10 mouse cellular contexts compared by ENCODE assay signal in genomic region chr7:110631136-110631888, GRCm38 (mm10). TPM values are rescaled to one million over a fixed set of nuclear protein-coding genes. Genes with fewer than 3 reads are reported as not detected.
A peak's percentile ranks its signal among the peaks of the same experiment; 100 is the strongest.
DNase-seq lines count a peak whose midpoint lies in the region; ATAC-seq and TF ChIP-seq lines count a peak whose summit lies in the region.
"Had no signal": no experiment of that assay in that cellular context is flagged by ENCODE, and none has a peak within 500 bp of the region (broad histone marks: within the 10 kb centered on the region; RNA-seq: fewer than 3 reads in every experiment).

No protein-coding gene starts in this region.

- no peak overlapping the region; the same call in 1 of the 2 replicates for H3K9ac ChIP-seq in lung, embryonic 16.5 days (ENCODE audit: low read length)
- no peak overlapping the region for H3K9ac ChIP-seq in heart, postnatal 0 days (replicated peaks; ENCODE audit: low read depth, low read length)
- H3K9ac ChIP-seq in stomach, postnatal 0 days (ENCODE audit: low read length), result peak overlapping the region; percentile 0; the same call in 1 of the 2 replicates
- H3K9ac ChIP-seq: liver, embryonic 15.5 days had no signal

- no peak for TF ChIP-seq CTCF in cerebellum, adult 2 months (IDR thresholded peaks at IDR 0.05; ENCODE audit: borderline replicate concordance, insufficient read depth, low read depth, low read length)
- TF ChIP-seq CTCF in lung, adult 2 months (IDR thresholded peaks at IDR 0.05; ENCODE audit: insufficient read depth, low read length), result no peak
- no peak for TF ChIP-seq CTCF in heart, postnatal 0 days (IDR thresholded peaks at IDR 0.05; ENCODE audit: low read depth)
- no peak for TF ChIP-seq CTCF in stomach, postnatal 0 days (IDR thresholded peaks at IDR 0.05; ENCODE audit: low read depth)

- H3K27ac ChIP-seq in cerebellum, adult 2 months (ENCODE audit: insufficient read depth, low read length), result no peak overlapping the region
- no peak overlapping the region for H3K27ac ChIP-seq in lung, embryonic 16.5 days (ENCODE audit: low read length)
- H3K27ac ChIP-seq in heart, postnatal 0 days (ENCODE audit: low read depth), result no peak overlapping the region
- H3K27ac ChIP-seq in stomach, postnatal 0 days (replicated peaks), result no peak overlapping the region
- H3K27ac ChIP-seq: liver, embryonic 15.5 days had no signal

- no peak for TF ChIP-seq EP300 in heart, postnatal 0 days (IDR thresholded peaks at IDR 0.05; ENCODE audit: low read depth)
- no peak for TF ChIP-seq EP300 in stomach, postnatal 0 days (optimal IDR thresholded peaks at IDR 0.05)

- peaks cover 10% of the 10 kb centered on the region for H3K4me1 ChIP-seq in cerebellum, adult 2 months (ENCODE audit: control insufficient read depth, insufficient read depth, low read length)
- H3K4me1 ChIP-seq in lung, embryonic 16.5 days (replicated peaks; ENCODE audit: control insufficient read depth, insufficient read depth, low read length), result peaks cover 40% of the 10 kb centered on the region
- peaks cover 9% of the 10 kb centered on the region for H3K4me1 ChIP-seq in lung, adult 2 months (ENCODE audit: control insufficient read depth, insufficient read depth, low read length)
- H3K4me1 ChIP-seq in heart, postnatal 0 days (ENCODE audit: control insufficient read depth, insufficient read depth), result peaks cover 27% of the 10 kb centered on the region
- H3K4me1 ChIP-seq in stomach, postnatal 0 days (replicated peaks; ENCODE audit: control insufficient read depth, insufficient read depth), result peaks cover 15% of the 10 kb centered on the region

- H3K36me3 ChIP-seq in lung, embryonic 16.5 days (ENCODE audit: control insufficient read depth, insufficient read depth, low read length), result no peaks in the 10 kb centered on the region
- H3K36me3 ChIP-seq in heart, postnatal 0 days (replicated peaks; ENCODE audit: control insufficient read depth, insufficient read depth, low read length), result no peaks in the 10 kb centered on the region
- H3K36me3 ChIP-seq in stomach, postnatal 0 days (ENCODE audit: control insufficient read depth, insufficient read depth, low read length), result no peaks in the 10 kb centered on the region
- H3K36me3 ChIP-seq: liver, embryonic 15.5 days had no signal

- no peak for TF ChIP-seq POLR2A in cerebellum, adult 2 months (IDR thresholded peaks at IDR 0.05; ENCODE audit: borderline replicate concordance, insufficient read depth, low read length)
- no peak for TF ChIP-seq POLR2A in lung, adult 2 months (IDR thresholded peaks at IDR 0.05; ENCODE audit: borderline replicate concordance, extremely low read depth, low read depth, low read length)

- peak overlapping the region; percentile 99; the same call in 1 of the 2 replicates for H3K4me2 ChIP-seq in lung, embryonic 16.5 days (ENCODE audit: low read depth, low read length)
- peak overlapping the region; percentile 94; the same call in 1 of the 2 replicates for H3K4me2 ChIP-seq in heart, postnatal 0 days (ENCODE audit: low read depth, low read length)
- H3K4me2 ChIP-seq in stomach, postnatal 0 days (replicated peaks; ENCODE audit: low read depth), result no peak overlapping the region

- ATAC-seq in lung, embryonic 16.5 days (ENCODE audit: low read depth), result no peak
- ATAC-seq in heart, postnatal 0 days (ENCODE audit: insufficient read depth, low read depth), result no peak
- no peak for ATAC-seq in stomach, postnatal 0 days (ENCODE audit: low FRiP score, low TSS enrichment)

- H3K27me3 ChIP-seq in cerebellum, adult 2 months (ENCODE audit: control insufficient read depth, insufficient read depth, low read length), result no peaks in the 10 kb centered on the region; the same call in 1 of the 2 replicates
- peaks cover 17% of the 10 kb centered on the region for H3K27me3 ChIP-seq in lung, embryonic 16.5 days (ENCODE audit: control insufficient read depth, insufficient read depth, low read depth, low read length)
- H3K27me3 ChIP-seq in heart, postnatal 0 days (ENCODE audit: control insufficient read depth, insufficient read depth, low read length), result no peaks in the 10 kb centered on the region
- no peaks in the 10 kb centered on the region for H3K27me3 ChIP-seq in stomach, postnatal 0 days (ENCODE audit: control insufficient read depth, insufficient read depth, low read length)

- H3K4me3 ChIP-seq in cerebellum, adult 2 months (replicated peaks; ENCODE audit: insufficient read depth, low read depth, low read length), result no peak overlapping the region
- no peak overlapping the region for H3K4me3 ChIP-seq in lung, embryonic 16.5 days (ENCODE audit: low read length)
- H3K4me3 ChIP-seq in lung, adult 2 months (replicated peaks; ENCODE audit: extremely low read depth, low read depth, low read length), result no peak overlapping the region
- no peak overlapping the region for H3K4me3 ChIP-seq in heart, postnatal 0 days (ENCODE audit: low read depth, low read length)
- H3K4me3 ChIP-seq in stomach, postnatal 0 days (ENCODE audit: low read depth, low read length), result no peak overlapping the region

- peak; percentile 33 to 42 for DNase-seq in cerebellum, adult 2 months
- DNase-seq in cerebellum, adult 9-10 months, result no peak
- no peak for DNase-seq in lung, adult 2 months
- no peak for DNase-seq in heart, postnatal 0 days (ENCODE audit: low spot score)
- DNase-seq in stomach, postnatal 0 days (ENCODE audit: low spot score), result no peak
- no peak for DNase-seq in layer of hippocampus, adult 8-10 months (ENCODE audit: low spot score in 2 of 2)
- no peak for DNase-seq in thymus, postnatal 0 days (ENCODE audit: low spot score)

- 36% methylated on average over 16 of the region's 16 CpGs for WGBS in cerebellum, adult 2 months
- 53% methylated on average over 16 of the region's 16 CpGs for WGBS in lung, embryonic 16.5 days
- 43% methylated on average over 16 of the region's 16 CpGs for WGBS in lung, adult 2 months
- 62% methylated on average over 16 of the region's 16 CpGs for WGBS in heart, postnatal 0 days
- WGBS in stomach, postnatal 0 days, result 73% methylated on average over 16 of the region's 16 CpGs

- no peaks in the 10 kb centered on the region for H3K9me3 ChIP-seq in lung, embryonic 16.5 days (ENCODE audit: control insufficient read depth, low read length)
- H3K9me3 ChIP-seq in heart, postnatal 0 days (replicated peaks; ENCODE audit: control insufficient read depth, low read length), result no peaks in the 10 kb centered on the region
- no peaks in the 10 kb centered on the region for H3K9me3 ChIP-seq in stomach, postnatal 0 days (ENCODE audit: control insufficient read depth, low read length)
- H3K9me3 ChIP-seq: liver, embryonic 15.5 days had no signal

RNA-seq across cellular contexts. Expression of gene Adm, which starts 3.9 kb away (rescaled TPM):
- polyA plus RNA-seq in cerebellum, adult 2 months (2012; rRNA removed), result 1.6 and 3.3 TPM in 2 replicates
- polyA plus RNA-seq in lung, embryonic 16.5 days (2015; fragmentation: Nextera tagmentation; extraction: Ambion mirVana), result 6.4 and 8.2 TPM in 2 replicates
- 9.6 and 11.3 TPM in 2 replicates for polyA plus RNA-seq in lung, adult 2 months (2012; rRNA removed)
- total RNA-seq in heart, postnatal 0 days (2014; rRNA removed; ENCODE audit: low replicate concordance), result 9.4 and 18.0 TPM in 2 replicates
- polyA plus RNA-seq in heart, postnatal 0 days (2015; fragmentation: Nextera tagmentation; extraction: Ambion mirVana), result 34.5 and 39.7 TPM in 2 replicates
- polyA plus RNA-seq in stomach, postnatal 0 days (2015; fragmentation: Nextera tagmentation; extraction: Ambion mirVana), result 4.3 and 4.6 TPM in 2 replicates
- 1 to 10 TPM; 1.7 to 3.1 (median 2.4) TPM for total RNA-seq in layer of hippocampus, adult 8-10 months (2022)
- 19.3 and 25.1 TPM in 2 replicates for polyA plus RNA-seq in thymus, postnatal 0 days (2015; fragmentation: Nextera tagmentation; extraction: Ambion mirVana)
- polyA plus RNA-seq: CD4-positive, CD25-positive, alpha-beta regulatory T cell, adult 4 months had no signal

RNA-seq across cellular contexts. Expression of gene Sbf2, which starts 16.6 kb away (rescaled TPM):
- polyA plus RNA-seq in cerebellum, adult 2 months (2012; rRNA removed), result 34.7 and 37.2 TPM in 2 replicates
- 37.0 and 37.9 TPM in 2 replicates for polyA plus RNA-seq in lung, embryonic 16.5 days (2015; fragmentation: Nextera tagmentation; extraction: Ambion mirVana)
- 15.1 and 18.0 TPM in 2 replicates for polyA plus RNA-seq in lung, adult 2 months (2012; rRNA removed)
- total RNA-seq in heart, postnatal 0 days (2014; rRNA removed; ENCODE audit: low replicate concordance), result 56.9 and 64.6 TPM in 2 replicates
- polyA plus RNA-seq in heart, postnatal 0 days (2015; fragmentation: Nextera tagmentation; extraction: Ambion mirVana), result 19.2 and 21.3 TPM in 2 replicates
- 14.8 and 14.9 TPM in 2 replicates for polyA plus RNA-seq in stomach, postnatal 0 days (2015; fragmentation: Nextera tagmentation; extraction: Ambion mirVana)
- 10 to 100 TPM; 60.8 to 88.6 (median 72.1) TPM for total RNA-seq in layer of hippocampus, adult 8-10 months (2022)
- 6.1 and 7.0 TPM in 2 replicates for polyA plus RNA-seq in thymus, postnatal 0 days (2015; fragmentation: Nextera tagmentation; extraction: Ambion mirVana)

Comparison
In these comparisons a context has a peak if more than half of its experiments do, and no peak if none do; other contexts are left out.
1. DNase-seq: peak in cerebellum, adult 2 months (2 of 2); none in cerebellum, adult 9-10 months (single experiment), lung, adult 2 months (single experiment), heart, postnatal 0 days (single experiment), stomach, postnatal 0 days (single experiment), layer of hippocampus, adult 8-10 months (0 of 2) and thymus, postnatal 0 days (single experiment).